Mouse (Mus musculus) embryonic facial prominence, embryonic 15.5 days (tissue): ENCODE measurements around the gene Arhgef28. TPM values are rescaled to one million over a fixed set of nuclear protein-coding genes. Genes with fewer than 3 reads are reported as not detected.

ENCODE experiments used
- ATAC-seq: fragments of 200-750 bp; cut with Nextera tagmentation; 2 replicates; pipeline ENCODE4 v1.8.0; 2017; ENCODE audit warnings: low read depth, moderate TSS enrichment; ENCODE audit not compliant: insufficient number of reproducible peaks, low FRiP score, low TSS enrichment
- H3K27ac ChIP-seq: fragments of 300-500 bp; sonication (generic); replicated peaks from 2 replicates; pipeline ENCODE4 v1.5.1; 2015; ENCODE audit warnings: mild to moderate bottlenecking, inconsistent platforms
- H3K27me3 ChIP-seq: fragments of 300-500 bp; sonication (generic); 2 replicates; pipeline ENCODE4 v1.6.1; 2015; ENCODE audit warnings: inconsistent platforms
- H3K36me3 ChIP-seq: fragments of 300-500 bp; sonication (generic); 2 replicates; pipeline ENCODE4 v1.6.1; 2015; ENCODE audit warnings: mild to moderate bottlenecking, inconsistent platforms
- H3K4me1 ChIP-seq: fragments of 300-500 bp; sonication (generic); 2 replicates; pipeline ENCODE4 v1.6.1; 2015; ENCODE audit warnings: inconsistent platforms
- H3K4me2 ChIP-seq: fragments of 300-500 bp; sonication (generic); replicated peaks from 2 replicates; pipeline ENCODE4 v1.6.1; 2015; ENCODE audit warnings: mild to moderate bottlenecking, inconsistent platforms
- H3K4me3 ChIP-seq: fragments of 300-500 bp; sonication (generic); replicated peaks from 2 replicates; pipeline ENCODE4 v1.5.1; 2015; ENCODE audit warnings: mild to moderate bottlenecking, inconsistent platforms
- H3K9ac ChIP-seq: fragments of 300-500 bp; sonication (generic); 2 replicates; pipeline ENCODE4 v1.6.1; 2015; ENCODE audit warnings: inconsistent platforms
- H3K9me3 ChIP-seq: fragments of 300-500 bp; sonication (generic); replicated peaks from 2 replicates; pipeline ENCODE4 v1.6.1; 2016; ENCODE audit warnings: inconsistent platforms
- WGBS: fragments of 180-500 bp; shearing (Covaris S2); methylation state at CpG from one replicate; pipeline ENCODE4 v1.1.7; 2015; 5-methylcytosine and 5-hydroxymethylcytosine counted together
- polyA plus RNA-seq: library from polyadenylated mRNA; unstranded; fragments of >200 nt; fragmentation: Nextera tagmentation; extraction: Ambion mirVana; gene quantifications from 2 replicates; pipeline ENCODE4 v1.2.1, GENCODE M21; 2015

Arhgef28 gene
- polyA plus RNA-seq, 1 experiment from 2014 or later: 14.7 TPM

DNA sequence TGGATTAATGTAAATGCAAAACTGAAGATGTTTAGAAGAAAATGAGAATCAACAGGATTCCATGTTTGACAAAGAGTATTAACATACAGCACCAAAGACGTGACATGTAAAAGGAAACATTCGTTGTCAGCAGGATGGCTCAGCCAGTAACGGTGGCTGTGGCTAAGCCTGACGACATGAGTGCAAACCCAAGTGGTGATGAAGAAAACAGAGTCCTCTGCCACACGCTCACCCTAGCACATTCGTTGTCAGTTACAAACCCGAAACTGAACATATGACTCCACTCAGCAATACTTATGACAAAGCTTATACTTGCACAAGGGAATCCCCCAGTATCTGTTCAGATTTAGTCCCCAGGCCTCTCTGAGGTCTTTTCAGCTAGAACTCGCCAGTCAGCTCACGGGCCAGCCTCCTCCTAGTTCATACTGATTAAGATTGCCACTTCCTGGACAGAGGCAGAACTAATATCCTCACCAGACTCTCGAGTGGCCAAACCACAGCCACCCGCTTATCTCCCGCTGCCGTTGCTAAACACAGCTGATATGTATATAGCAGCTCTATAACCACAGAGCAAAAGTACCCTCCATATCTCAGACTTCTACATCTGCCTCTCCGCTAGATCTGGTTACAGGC lies 82.0 kb downstream of the Arhgef28 start:
- WGBS: 53% methylated on average over 14 of the region's 14 CpGs
- ATAC-seq: no peak
- no peaks in the 10 kb centered on the region for H3K9me3 ChIP-seq

GRCm38 (mm10) chr13:98122766-98123165 lies 83.5 kb downstream of the Arhgef28 start:
- Histone ChIP-seq H3K9ac (no peak overlapping the region), H3K36me3 (no peaks in the 10 kb centered on the region), H3K4me3 (no peak overlapping the region), H3K4me1 (0 out of 2 replicates have a peak, but pooled peaks cover 12% of the 10 kb centered on the region), H3K9me3 (no peaks in the 10 kb centered on the region), H3K27ac (no peak overlapping the region), H3K4me2 (no peak overlapping the region), H3K27me3 (no peaks in the 10 kb centered on the region)
- ATAC-seq: no peak
- WGBS: 61% methylated on average over 4 of the region's 4 CpGs

More for the DNA sequence above, 82.0 kb downstream of the Arhgef28 start:
- Histone ChIP-seq H3K36me3 (no peaks in the 10 kb centered on the region), H3K4me2 (no peak overlapping the region), H3K9ac (no peak overlapping the region), H3K27ac (no peak overlapping the region), H3K4me3 (no peak overlapping the region), H3K4me1 (0 out of 2 replicates have a peak, but pooled peaks cover 9% of the 10 kb centered on the region), H3K27me3 (no peaks in the 10 kb centered on the region)

GRCm38 (mm10) chr13:98121993-98122392 lies 84.2 kb downstream of the Arhgef28 start:
- 0 out of 2 replicates have a peak, but pooled peaks cover 15% of the 10 kb centered on the region for H3K4me1 ChIP-seq
- no peak for ATAC-seq

DNA sequence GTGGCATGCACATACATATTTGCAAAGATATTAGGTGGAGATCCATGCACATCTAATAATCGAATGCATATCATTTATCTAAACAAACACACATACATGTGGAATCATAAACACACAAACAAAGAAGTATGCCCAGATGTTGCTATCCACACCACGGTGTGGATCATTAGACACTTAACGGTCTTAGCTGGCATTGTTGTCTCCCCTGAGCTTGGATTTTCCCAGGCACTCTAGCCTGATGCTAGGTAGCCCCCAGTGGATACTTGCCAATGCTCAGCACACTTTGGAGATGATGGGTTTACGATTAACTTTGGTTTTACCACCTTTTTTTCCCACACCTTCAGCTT lies 85.1 kb downstream of the Arhgef28 start:
- 86% methylated on average over 4 of the region's 4 CpGs for WGBS
- Histone ChIP-seq H3K27me3 (no peaks in the 10 kb centered on the region), H3K9ac (no peak overlapping the region), H3K4me2 (no peak overlapping the region), H3K4me1 (0 out of 2 replicates have a peak, but pooled peaks cover 15% of the 10 kb centered on the region), H3K4me3 (no peak overlapping the region), H3K36me3 (no peaks in the 10 kb centered on the region), H3K27ac (no peak overlapping the region), H3K9me3 (no peaks in the 10 kb centered on the region)
- ATAC-seq: no peak

More at GRCm38 (mm10) chr13:98121993-98122392, 84.2 kb downstream of the Arhgef28 start:
- Histone ChIP-seq H3K27me3 (no peaks in the 10 kb centered on the region), H3K9ac (no peak overlapping the region), H3K4me3 (no peak overlapping the region), H3K9me3 (no peaks in the 10 kb centered on the region), H3K36me3 (no peaks in the 10 kb centered on the region), H3K4me2 (no peak overlapping the region), H3K27ac (peak overlapping the region; percentile 28; the same call in 1 of the 2 replicates)
- 56% methylated on average over 5 of the region's 5 CpGs for WGBS

DNA sequence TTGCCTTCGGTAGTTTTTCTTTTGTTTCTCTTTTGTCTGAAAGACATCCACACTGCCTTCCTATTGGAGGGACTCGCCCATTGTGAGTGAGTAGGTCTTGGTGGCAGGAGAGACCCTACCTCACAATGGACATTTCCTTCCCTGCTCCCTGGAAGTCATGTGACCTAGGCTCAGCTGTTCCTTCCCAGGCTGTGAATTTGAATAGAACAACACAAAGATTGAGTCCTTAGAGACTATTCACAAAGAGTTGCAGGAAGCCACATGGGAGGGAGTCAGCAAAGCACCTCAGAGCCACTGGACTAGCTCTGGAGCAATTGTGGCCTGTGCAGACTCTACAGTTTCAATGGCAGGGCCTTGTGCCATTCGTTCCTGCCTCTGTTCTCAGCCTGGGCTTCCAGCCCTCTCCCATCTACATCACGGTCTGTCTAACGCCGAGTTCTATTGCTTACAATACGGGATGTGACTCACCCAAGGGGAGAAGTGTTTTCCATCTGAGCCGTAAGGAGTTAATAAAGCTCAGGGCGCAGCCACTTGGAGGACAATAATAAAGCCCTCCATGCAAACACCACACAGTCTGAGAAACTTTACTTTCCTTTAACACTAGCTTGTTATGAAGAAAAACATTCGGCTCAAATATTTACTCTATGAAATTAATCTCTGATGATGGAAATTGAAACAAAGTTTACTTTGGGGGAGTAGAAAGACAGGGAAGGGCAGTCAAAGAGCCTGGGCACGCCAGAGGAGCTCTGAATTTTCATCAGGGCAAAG lies 85.7 kb downstream of the Arhgef28 start:
- Histone ChIP-seq H3K4me1 (0 out of 2 replicates have a peak, but pooled peaks cover 15% of the 10 kb centered on the region), H3K27ac (0 out of 2 replicates have a peak overlapping the region, but pooled peaks have one; percentile 7), H3K36me3 (no peaks in the 10 kb centered on the region), H3K9ac (no peak overlapping the region), H3K4me2 (no peak overlapping the region), H3K27me3 (no peaks in the 10 kb centered on the region), H3K4me3 (no peak overlapping the region), H3K9me3 (no peaks in the 10 kb centered on the region)
- peak; percentile 36; the same call in 1 of the 2 replicates for ATAC-seq
- 71% methylated on average over 11 of the region's 11 CpGs for WGBS

- Histone ChIP-seq H3K9me3 (no peaks in the 10 kb centered on the region), H3K4me1 (0 out of 2 replicates have a peak, but pooled peaks cover 6% of the 10 kb centered on the region), H3K27ac (peak overlapping the region; percentile 55; the same call in 1 of the 2 replicates), H3K9ac (no peak overlapping the region), H3K4me2 (no peak overlapping the region), H3K36me3 (no peaks in the 10 kb centered on the region), H3K4me3 (no peak overlapping the region), H3K27me3 (no peaks in the 10 kb centered on the region)
- ATAC-seq: no peak
- WGBS: 55% methylated on average over 4 of the region's 4 CpGs
Measured at GRCm38 (mm10) chr13:98118291-98118690, 87.9 kb downstream of the Arhgef28 start.

GRCm38 (mm10) chr13:98117566-98118254 lies 88.5 kb downstream of the Arhgef28 start:
- no peak overlapping the region for H3K4me3 ChIP-seq
- no peaks in the 10 kb centered on the region for H3K9me3 ChIP-seq
- no peak overlapping the region for H3K4me2 ChIP-seq
- H3K36me3 ChIP-seq: no peaks in the 10 kb centered on the region
- H3K27ac ChIP-seq: peak overlapping the region; percentile 55; the same call in 1 of the 2 replicates
- H3K4me1 ChIP-seq: 0 out of 2 replicates have a peak, but pooled peaks cover 6% of the 10 kb centered on the region
- peak; percentile 82 for ATAC-seq
- no peak overlapping the region for H3K9ac ChIP-seq
- no peaks in the 10 kb centered on the region for H3K27me3 ChIP-seq
- WGBS: 60% methylated on average over 7 of the region's 7 CpGs

DNA sequence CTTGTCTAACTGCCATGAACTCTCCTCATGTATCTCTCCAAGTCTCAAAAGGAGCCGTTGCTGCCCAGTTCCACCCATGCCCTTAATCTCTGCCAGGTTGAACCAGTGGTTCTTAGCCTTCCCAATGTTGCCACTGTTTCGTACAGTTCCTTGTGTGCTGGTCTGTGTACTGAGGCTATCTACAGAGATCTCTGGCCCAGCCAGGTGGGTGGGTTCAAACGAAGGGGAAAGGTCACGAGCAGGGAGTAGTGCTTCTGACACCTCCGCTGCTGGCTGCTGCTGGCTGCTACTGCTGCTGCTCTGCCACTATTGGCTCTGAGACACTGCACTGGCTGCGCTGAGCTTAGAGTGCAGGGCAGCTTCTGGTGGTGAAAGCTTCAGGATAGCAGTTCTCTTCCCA lies 90.6 kb downstream of the Arhgef28 start:
- 69% methylated on average over 6 of the region's 6 CpGs for WGBS
- no peak for ATAC-seq
- Histone ChIP-seq H3K27ac (no peak overlapping the region), H3K4me2 (no peak overlapping the region), H3K4me3 (no peak overlapping the region), H3K9me3 (no peaks in the 10 kb centered on the region), H3K9ac (no peak overlapping the region), H3K27me3 (no peaks in the 10 kb centered on the region), H3K4me1 (0 out of 2 replicates have a peak, but pooled peaks cover 6% of the 10 kb centered on the region), H3K36me3 (no peaks in the 10 kb centered on the region)

DNA sequence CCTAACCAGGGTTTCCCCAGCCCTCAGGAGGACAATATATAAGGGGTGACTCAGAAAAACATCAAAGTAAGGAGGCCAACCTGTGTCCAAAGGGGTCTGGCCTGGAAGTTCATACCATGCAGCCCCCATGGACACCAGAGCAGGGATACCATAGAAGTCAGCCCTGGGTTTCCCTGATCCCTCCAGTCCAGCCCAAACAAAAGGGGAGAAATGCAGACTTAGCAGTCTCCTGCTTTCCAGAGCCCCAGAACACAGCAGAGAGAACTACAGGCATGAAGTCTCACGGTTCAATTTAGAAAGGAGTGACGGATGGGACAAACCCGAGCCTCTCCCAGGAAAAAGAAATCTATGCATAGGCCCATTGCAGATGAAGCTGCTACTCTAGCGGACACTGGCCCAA lies 91.2 kb downstream of the Arhgef28 start:
- Histone ChIP-seq H3K9me3 (no peaks in the 10 kb centered on the region), H3K27ac (no peak overlapping the region), H3K27me3 (no peaks in the 10 kb centered on the region), H3K4me2 (no peak overlapping the region), H3K36me3 (no peaks in the 10 kb centered on the region), H3K9ac (no peak overlapping the region), H3K4me3 (no peak overlapping the region), H3K4me1 (0 out of 2 replicates have a peak, but pooled peaks cover 6% of the 10 kb centered on the region)
- WGBS: 83% methylated on average over 4 of the region's 4 CpGs
- ATAC-seq: no peak

- H3K36me3 ChIP-seq: no peaks in the 10 kb centered on the region
- H3K27ac ChIP-seq: no peak overlapping the region
- no peaks in the 10 kb centered on the region for H3K9me3 ChIP-seq
- WGBS: 49% methylated on average over 7 of the region's 7 CpGs
- H3K9ac ChIP-seq: no peak overlapping the region
- no peak for ATAC-seq
- H3K4me2 ChIP-seq: no peak overlapping the region
- 0 out of 2 replicates have a peak, but pooled peaks cover 3% of the 10 kb centered on the region for H3K4me1 ChIP-seq
- no peak overlapping the region for H3K4me3 ChIP-seq
- H3K27me3 ChIP-seq: no peaks in the 10 kb centered on the region
Measured at GRCm38 (mm10) chr13:98112812-98113503, 93.3 kb downstream of the Arhgef28 start.
